Mouse (Mus musculus): Measurements from ENCODE around the gene Stk10. TPM values are rescaled to one million over a fixed set of nuclear protein-coding genes. Genes with fewer than 3 reads are reported as not detected.

The Stk10 gene
- polyA plus RNA-seq, 1 experiment from 2014 or later = 0.67 TPM

GRCm38 (mm10) chr11:32636275-32636674 lies 103.2 kb downstream of the Stk10 start:
- H3K4me1 ChIP-seq (ENCODE audit: control insufficient read depth, insufficient read depth, low read length) = peaks cover 3% of the 10 kb centered on the region
- H3K27me3 ChIP-seq (ENCODE audit: control insufficient read depth, insufficient read depth, low read length) = no peaks in the 10 kb centered on the region
- ATAC-seq (ENCODE audit: low FRiP score) (no peak), DNase-seq (ENCODE audit: low spot score, missing footprints) (no peak)
- no peaks in the 10 kb centered on the region for H3K36me3 ChIP-seq (ENCODE audit: control insufficient read depth, insufficient read depth, low read length)
- no peak overlapping the region for H3K27ac ChIP-seq (ENCODE audit: low read depth, low read length)
- no peak overlapping the region for H3K4me2 ChIP-seq
- 76% methylated on average over 4 of the region's 4 CpGs for WGBS
- no peak overlapping the region for H3K4me3 ChIP-seq (ENCODE audit: low read depth, low read length)
- H3K9ac ChIP-seq (ENCODE audit: low read length) = no peak overlapping the region
- no peaks in the 10 kb centered on the region for H3K9me3 ChIP-seq (ENCODE audit: control insufficient read depth, low read length)

GRCm38 (mm10) chr11:32638521-32639255 lies 105.6 kb downstream of the Stk10 start:
- no peak for ATAC-seq (ENCODE audit: low FRiP score)
- H3K4me1 ChIP-seq (ENCODE audit: control insufficient read depth, insufficient read depth, low read length) = peaks cover 10% of the 10 kb centered on the region
- no peaks in the 10 kb centered on the region for H3K36me3 ChIP-seq (ENCODE audit: control insufficient read depth, insufficient read depth, low read length)
- H3K4me3 ChIP-seq (ENCODE audit: low read depth, low read length) = no peak overlapping the region
- H3K4me2 ChIP-seq = no peak overlapping the region
- H3K27me3 ChIP-seq (ENCODE audit: control insufficient read depth, insufficient read depth, low read length) = no peaks in the 10 kb centered on the region
- no peak overlapping the region for H3K9ac ChIP-seq (ENCODE audit: low read length)
- H3K27ac ChIP-seq (ENCODE audit: low read depth, low read length) = no peak overlapping the region
- whole genome bisulfite sequencing = 83% methylated on average over 8 of the region's 8 CpGs
- no peak for DNase-seq (ENCODE audit: low spot score, missing footprints)
- no peaks in the 10 kb centered on the region for H3K9me3 ChIP-seq (ENCODE audit: control insufficient read depth, low read length)

- Histone ChIP-seq H3K27ac (ENCODE audit: low read depth, low read length) (no peak overlapping the region), H3K36me3 (ENCODE audit: control insufficient read depth, insufficient read depth, low read length) (no peaks in the 10 kb centered on the region), H3K4me2 (no peak overlapping the region), H3K4me1 (ENCODE audit: control insufficient read depth, insufficient read depth, low read length) (peaks cover 17% of the 10 kb centered on the region), H3K4me3 (ENCODE audit: low read depth, low read length) (no peak overlapping the region), H3K9me3 (ENCODE audit: control insufficient read depth, low read length) (no peaks in the 10 kb centered on the region), H3K9ac (ENCODE audit: low read length) (no peak overlapping the region), H3K27me3 (ENCODE audit: control insufficient read depth, insufficient read depth, low read length) (no peaks in the 10 kb centered on the region)
- DNase-seq (ENCODE audit: low spot score, missing footprints) = no peak
- 91% methylated on average over 4 of the region's 4 CpGs for whole genome bisulfite sequencing
- ATAC-seq (ENCODE audit: low FRiP score) = no peak
Measured at GRCm38 (mm10) chr11:32640617-32641016, 107.5 kb downstream of the Stk10 start.

- Histone ChIP-seq H3K36me3 (ENCODE audit: control insufficient read depth, insufficient read depth, low read length) (no peaks in the 10 kb centered on the region), H3K4me3 (ENCODE audit: low read depth, low read length) (peak within 1 kb of the TSS; percentile 82), H3K9ac (ENCODE audit: low read length) (peak within 1 kb of the TSS; percentile 97), H3K4me1 (ENCODE audit: control insufficient read depth, insufficient read depth, low read length) (peaks cover 17% of the 10 kb centered on the region), H3K9me3 (ENCODE audit: control insufficient read depth, low read length) (no peaks in the 10 kb centered on the region), H3K27ac (ENCODE audit: low read depth, low read length) (peak within 1 kb of the TSS; percentile 97), H3K4me2 (peak within 1 kb of the TSS; percentile 83), H3K27me3 (ENCODE audit: control insufficient read depth, insufficient read depth, low read length) (no peaks in the 10 kb centered on the region)
- ATAC-seq (ENCODE audit: low FRiP score) = peak; percentile 94
- under 1% methylated on average over 53 of the region's 64 CpGs for WGBS
- DNase-seq (ENCODE audit: low spot score, missing footprints) = peak; percentile 99
Measured at GRCm38 (mm10) chr11:32642249-32642876, 109.3 kb downstream of the Stk10 start, which contains the start of gene Fbxw11. TSS of gene Fbxw11 (plus strand) at chr11:32642724.

- DNase-seq (ENCODE audit: low spot score, missing footprints) = peak; percentile 94
- peak; percentile 78 for ATAC-seq (ENCODE audit: low FRiP score)
- Histone ChIP-seq H3K4me2 (peak overlapping the region; percentile 83), H3K4me3 (ENCODE audit: low read depth, low read length) (peak overlapping the region; percentile 82), H3K27me3 (ENCODE audit: control insufficient read depth, insufficient read depth, low read length) (no peaks in the 10 kb centered on the region), H3K9ac (ENCODE audit: low read length) (peak overlapping the region; percentile 97), H3K36me3 (ENCODE audit: control insufficient read depth, insufficient read depth, low read length) (no peaks in the 10 kb centered on the region), H3K27ac (ENCODE audit: low read depth, low read length) (peak overlapping the region; percentile 97), H3K9me3 (ENCODE audit: control insufficient read depth, low read length) (no peaks in the 10 kb centered on the region), H3K4me1 (ENCODE audit: control insufficient read depth, insufficient read depth, low read length) (peaks cover 17% of the 10 kb centered on the region)
- WGBS = under 1% methylated on average over 49 of the region's 54 CpGs
Measured at GRCm38 (mm10) chr11:32642899-32643886, 110.1 kb downstream of the Stk10 start.

DNA sequence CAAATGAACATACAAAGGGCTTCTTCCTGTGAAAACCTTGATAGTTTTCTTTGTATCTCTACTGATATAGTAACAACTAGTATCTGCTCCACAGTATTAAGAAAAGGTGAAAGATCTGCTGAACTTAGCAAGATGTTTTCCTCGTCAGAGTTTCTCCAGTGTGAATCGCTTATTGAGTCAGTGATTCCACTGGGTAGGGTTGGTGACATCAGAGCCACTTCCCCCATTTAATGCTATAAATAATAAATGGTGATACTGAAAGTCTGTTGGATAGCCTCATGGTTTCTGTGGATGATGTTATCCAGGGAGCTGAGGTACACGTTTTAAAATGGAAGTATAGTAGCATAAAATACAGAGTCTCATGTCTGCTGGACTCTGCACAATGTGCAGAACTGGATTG lies 110.9 kb downstream of the Stk10 start:
- ATAC-seq (ENCODE audit: low FRiP score) = no peak
- DNase-seq (ENCODE audit: low spot score, missing footprints) = no peak
- Histone ChIP-seq H3K4me1 (ENCODE audit: control insufficient read depth, insufficient read depth, low read length) (peaks cover 17% of the 10 kb centered on the region), H3K27me3 (ENCODE audit: control insufficient read depth, insufficient read depth, low read length) (no peaks in the 10 kb centered on the region), H3K9me3 (ENCODE audit: control insufficient read depth, low read length) (no peaks in the 10 kb centered on the region), H3K36me3 (ENCODE audit: control insufficient read depth, insufficient read depth, low read length) (no peaks in the 10 kb centered on the region), H3K4me2 (peak overlapping the region; percentile 83), H3K9ac (ENCODE audit: low read length) (peak overlapping the region; percentile 97), H3K4me3 (ENCODE audit: low read depth, low read length) (peak overlapping the region; percentile 82), H3K27ac (ENCODE audit: low read depth, low read length) (no peak overlapping the region)
- WGBS = 55% methylated on average over 3 of the region's 3 CpGs

DNA sequence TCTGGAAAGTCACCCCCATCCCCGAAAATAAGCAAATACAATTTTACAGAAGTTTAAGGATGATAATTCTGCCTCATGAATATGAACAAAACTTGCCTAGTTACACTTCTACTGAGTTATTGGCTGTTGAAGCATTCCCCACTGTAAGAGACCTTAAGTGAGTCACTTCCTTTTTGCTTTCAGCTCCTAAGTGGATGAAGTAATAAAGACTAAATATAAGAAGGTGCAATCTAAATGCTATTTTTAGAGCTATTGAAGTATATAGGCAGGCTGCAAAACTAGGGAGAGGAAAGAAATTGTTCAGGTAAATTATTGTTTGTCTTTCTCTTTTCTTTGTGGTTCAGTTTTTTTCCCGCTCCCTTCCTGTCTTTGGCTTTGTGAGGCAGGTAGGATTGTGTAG lies 114.2 kb downstream of the Stk10 start:
- H3K9me3 ChIP-seq (ENCODE audit: control insufficient read depth, low read length) = no peaks in the 10 kb centered on the region
- ATAC-seq (ENCODE audit: low FRiP score) (no peak), DNase-seq (ENCODE audit: low spot score, missing footprints) (no peak)
- no peak overlapping the region for H3K4me3 ChIP-seq (ENCODE audit: low read depth, low read length)
- H3K9ac ChIP-seq (ENCODE audit: low read length) = no peak overlapping the region
- peaks cover 8% of the 10 kb centered on the region for H3K4me1 ChIP-seq (ENCODE audit: control insufficient read depth, insufficient read depth, low read length)
- 81% methylated on average over 2 of the region's 2 CpGs for WGBS
- H3K27ac ChIP-seq (ENCODE audit: low read depth, low read length) = no peak overlapping the region
- no peaks in the 10 kb centered on the region for H3K27me3 ChIP-seq (ENCODE audit: control insufficient read depth, insufficient read depth, low read length)
- H3K4me2 ChIP-seq = no peak overlapping the region
- no peaks in the 10 kb centered on the region for H3K36me3 ChIP-seq (ENCODE audit: control insufficient read depth, insufficient read depth, low read length)

- DNase-seq (ENCODE audit: low spot score, missing footprints) (peak; percentile 66), ATAC-seq (ENCODE audit: low FRiP score) (no peak)
Measured at GRCm38 (mm10) chr11:32650236-32650749, 117.2 kb downstream of the Stk10 start.

More at GRCm38 (mm10) chr11:32650236-32650749, 117.2 kb downstream of the Stk10 start:
- Histone ChIP-seq H3K27me3 (ENCODE audit: control insufficient read depth, insufficient read depth, low read length) (no peaks in the 10 kb centered on the region), H3K4me3 (ENCODE audit: low read depth, low read length) (no peak overlapping the region), H3K9me3 (ENCODE audit: control insufficient read depth, low read length) (no peaks in the 10 kb centered on the region), H3K36me3 (ENCODE audit: control insufficient read depth, insufficient read depth, low read length) (no peaks in the 10 kb centered on the region), H3K9ac (ENCODE audit: low read length) (no peak overlapping the region), H3K4me1 (ENCODE audit: control insufficient read depth, insufficient read depth, low read length) (no peaks in the 10 kb centered on the region), H3K27ac (ENCODE audit: low read depth, low read length) (no peak overlapping the region), H3K4me2 (no peak overlapping the region)

All from midbrain, embryonic 11.5 days (tissue).